Mouse (Mus musculus) thymus, adult 2 months (tissue): ENCODE data around the gene Dip2c.

ENCODE experiments used
- CTCF ChIP-seq: fragments of 200-500 bp; IDR thresholded peaks from 2 replicates; pipeline ENCODE4 v1.5.1; 2012; ENCODE audit warnings: mild to moderate bottlenecking, control low read depth, low read length, moderate library complexity, borderline replicate concordance; ENCODE audit not compliant: control insufficient read depth, poor library complexity, insufficient read depth; ENCODE audit errors: extremely low read depth
- POLR2A ChIP-seq: fragments of 200-500 bp; IDR thresholded peaks from 2 replicates; pipeline ENCODE4 v1.6.1; 2012; ENCODE audit warnings: mild to moderate bottlenecking, low read length, control low read depth, moderate library complexity; ENCODE audit not compliant: control insufficient read depth, poor library complexity, insufficient read depth; ENCODE audit errors: extremely low read depth

- TF ChIP-seq CTCF: no peak
- TF ChIP-seq POLR2A: no peak
Measured at GRCm38 (mm10) chr13:9421949-9422348, 145.6 kb downstream of the Dip2c start.
